Mouse (Mus musculus): ENCODE measurements at regions not wholly inside any gene's neighbourhood (a gene's known extent, or its start where the extent isn't known, plus 50 kb on each side); places are given as distances from the start of the nearest gene placed in this dataset.

DNA sequence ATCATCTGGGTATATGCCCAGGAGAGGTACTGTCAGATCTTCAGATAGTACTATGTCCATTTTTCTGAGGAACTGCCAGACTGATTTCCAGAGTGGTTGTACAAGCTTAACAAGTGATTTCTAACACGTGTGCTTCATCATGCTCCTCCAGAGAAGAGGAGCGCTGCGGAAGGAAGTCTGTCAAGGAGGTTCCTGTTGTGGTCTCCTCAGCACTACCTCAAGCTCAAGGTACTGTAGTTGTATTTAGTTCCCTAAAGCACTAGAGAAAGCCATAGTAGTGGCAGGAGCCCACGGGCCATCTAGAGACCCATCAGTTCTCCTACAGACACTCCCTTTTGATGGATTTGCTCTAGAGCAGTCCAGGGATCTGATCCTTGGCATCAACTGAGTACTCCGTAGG, 459.3 kb downstream of the Pik3r1 start:
- no peak for TF ChIP-seq CTCF (IDR thresholded peaks at IDR 0.05)
- Histone ChIP-seq H3K4me3 (ENCODE audit: low read depth, low read length) (no peak overlapping the region), H3K4me1 (ENCODE audit: insufficient read depth, low read depth, low read length) (peaks cover 7% of the 10 kb centered on the region; the same call in 1 of the 2 replicates), H3K9me3 (ENCODE audit: low read length) (no peaks in the 10 kb centered on the region), H3K36me3 (ENCODE audit: insufficient read depth, low read length) (no peaks in the 10 kb centered on the region), H3K9ac (replicated peaks; ENCODE audit: low read depth) (no peak overlapping the region), H3K27ac (ENCODE audit: low read length) (no peak overlapping the region), H3K27me3 (replicated peaks; ENCODE audit: insufficient read depth, low read length) (no peaks in the 10 kb centered on the region), H3K4me2 (replicated peaks; ENCODE audit: low read depth, low read length) (no peak overlapping the region)
- WGBS = 81% methylated on average over 5 of the region's 5 CpGs
- no peak for DNase-seq (ENCODE audit: low spot score)
- no peak for ATAC-seq

DNA sequence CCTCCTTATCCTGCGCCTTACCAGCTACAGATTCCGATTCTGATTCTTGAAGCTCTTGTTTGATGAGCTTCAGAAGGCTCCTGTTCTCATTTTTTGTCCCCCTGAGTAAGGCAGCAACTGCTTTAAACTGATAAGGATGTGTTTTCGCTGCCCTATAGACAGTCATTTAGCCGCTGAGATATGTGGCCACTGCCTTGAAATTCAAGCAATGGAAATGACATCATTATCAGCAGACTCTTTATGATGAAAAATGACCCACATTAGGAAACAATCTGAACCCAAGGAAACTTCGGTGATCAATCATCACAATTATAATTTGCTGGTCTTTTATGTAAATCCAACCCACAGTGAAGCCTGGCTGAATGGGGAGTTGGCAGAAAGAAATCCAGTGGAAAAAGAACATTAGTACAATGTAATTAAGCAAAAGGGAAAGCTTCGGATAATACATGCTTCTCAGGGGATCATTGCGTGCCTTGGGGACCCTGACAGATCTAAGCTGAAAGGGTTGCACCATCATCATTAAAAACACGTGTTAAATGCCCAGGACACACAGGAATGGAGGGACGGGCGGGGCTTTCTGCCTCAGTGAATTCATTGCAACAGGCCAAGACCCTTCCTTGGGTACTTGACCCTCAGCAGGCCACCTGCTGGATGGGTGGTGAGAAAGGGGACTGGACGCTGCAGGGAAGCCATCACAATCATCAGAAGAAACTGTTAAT, 462.2 kb downstream of the Pik3r1 start:
- no peaks in the 10 kb centered on the region for H3K9me3 ChIP-seq (ENCODE audit: low read length)
- no peak overlapping the region for H3K4me2 ChIP-seq (replicated peaks; ENCODE audit: low read depth, low read length)
- DNase-seq (ENCODE audit: low spot score) (no peak), ATAC-seq (no peak)
- no peaks in the 10 kb centered on the region for H3K4me1 ChIP-seq (ENCODE audit: insufficient read depth, low read depth, low read length)
- no peak for TF ChIP-seq EP300 (IDR thresholded peaks at IDR 0.05)
- no peak for TF ChIP-seq CTCF (IDR thresholded peaks at IDR 0.05)
- no peak overlapping the region for H3K27ac ChIP-seq (ENCODE audit: low read length)
- WGBS = 68% methylated on average over 11 of the region's 11 CpGs
- H3K27me3 ChIP-seq (replicated peaks; ENCODE audit: insufficient read depth, low read length) = no peaks in the 10 kb centered on the region
- H3K9ac ChIP-seq (replicated peaks; ENCODE audit: low read depth) = no peak overlapping the region
- no peaks in the 10 kb centered on the region for H3K36me3 ChIP-seq (ENCODE audit: insufficient read depth, low read length)
- no peak overlapping the region for H3K4me3 ChIP-seq (ENCODE audit: low read depth, low read length)

DNA sequence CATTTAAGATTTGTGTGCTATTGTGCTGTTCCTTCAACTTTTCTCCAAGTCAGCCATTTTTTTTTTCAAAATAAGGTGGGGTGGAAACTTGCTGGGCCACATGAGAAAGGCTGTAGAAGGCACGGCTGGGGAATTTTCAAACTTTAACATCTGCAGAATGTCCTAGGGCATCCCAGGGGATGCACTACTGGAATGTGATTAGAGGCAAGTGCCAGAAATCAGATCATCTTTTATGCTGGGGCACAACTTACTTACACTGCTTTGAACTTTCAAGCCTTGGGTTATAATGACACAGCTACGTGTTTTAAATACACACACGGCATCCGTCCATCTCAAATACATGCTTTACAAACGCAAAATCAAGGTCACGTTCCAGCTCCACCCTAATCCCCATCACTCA, 463.0 kb downstream of the Pik3r1 start:
- H3K4me3 ChIP-seq (ENCODE audit: low read depth, low read length) = no peak overlapping the region
- H3K27ac ChIP-seq (ENCODE audit: low read length) = no peak overlapping the region
- H3K4me1 ChIP-seq (ENCODE audit: insufficient read depth, low read depth, low read length) = no peaks in the 10 kb centered on the region
- H3K27me3 ChIP-seq (replicated peaks; ENCODE audit: insufficient read depth, low read length) = no peaks in the 10 kb centered on the region
- no peaks in the 10 kb centered on the region for H3K36me3 ChIP-seq (ENCODE audit: insufficient read depth, low read length)
- ATAC-seq (no peak), DNase-seq (ENCODE audit: low spot score) (no peak)
- H3K9ac ChIP-seq (replicated peaks; ENCODE audit: low read depth) = no peak overlapping the region
- no peaks in the 10 kb centered on the region for H3K9me3 ChIP-seq (ENCODE audit: low read length)
- WGBS = 60% methylated on average over 6 of the region's 6 CpGs
- H3K4me2 ChIP-seq (replicated peaks; ENCODE audit: low read depth, low read length) = no peak overlapping the region
- TF ChIP-seq CTCF (IDR thresholded peaks at IDR 0.05) (no peak), EP300 (IDR thresholded peaks at IDR 0.05) (no peak)

GRCm38 (mm10) chr13:101301361-101301760, 466.7 kb downstream of the Pik3r1 start:
- Histone ChIP-seq H3K4me1 (ENCODE audit: insufficient read depth, low read depth, low read length) (no peaks in the 10 kb centered on the region), H3K36me3 (ENCODE audit: insufficient read depth, low read length) (no peaks in the 10 kb centered on the region), H3K9me3 (ENCODE audit: low read length) (no peaks in the 10 kb centered on the region), H3K27ac (ENCODE audit: low read length) (no peak overlapping the region), H3K27me3 (replicated peaks; ENCODE audit: insufficient read depth, low read length) (no peaks in the 10 kb centered on the region), H3K4me3 (ENCODE audit: low read depth, low read length) (no peak overlapping the region), H3K9ac (replicated peaks; ENCODE audit: low read depth) (no peak overlapping the region), H3K4me2 (replicated peaks; ENCODE audit: low read depth, low read length) (no peak overlapping the region)
- no peak for ATAC-seq
- no peak for DNase-seq (ENCODE audit: low spot score)
- TF ChIP-seq CTCF (IDR thresholded peaks at IDR 0.05) (no peak), EP300 (IDR thresholded peaks at IDR 0.05) (no peak)
- WGBS = 74% methylated on average over 2 of the region's 2 CpGs

DNA sequence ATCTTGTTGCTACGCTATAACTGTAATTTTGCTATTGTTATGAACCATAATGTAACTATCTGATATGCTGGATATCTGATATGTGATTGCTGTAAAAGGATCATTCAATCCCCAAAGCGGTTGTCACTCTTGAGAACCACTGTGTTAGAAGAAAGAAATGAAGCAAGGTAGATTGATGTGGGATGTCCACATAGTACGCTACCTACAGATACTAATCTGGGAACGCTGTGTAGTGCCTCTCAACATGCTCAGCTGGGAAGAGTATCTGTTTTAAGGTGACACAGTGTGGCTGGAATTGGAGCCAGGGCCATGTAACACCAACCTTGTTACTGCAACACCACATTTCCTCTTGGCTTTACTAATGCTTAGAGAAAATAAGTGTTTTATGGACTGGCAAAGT, 456.2 kb upstream of the Slc30a5 start:
- no peak for DNase-seq (ENCODE audit: low spot score)
- H3K4me3 ChIP-seq (ENCODE audit: low read depth, low read length) = no peak overlapping the region
- H3K9me3 ChIP-seq (ENCODE audit: low read length) = no peaks in the 10 kb centered on the region
- TF ChIP-seq EP300 (IDR thresholded peaks at IDR 0.05) = no peak
- TF ChIP-seq CTCF (IDR thresholded peaks at IDR 0.05) = no peak
- H3K27ac ChIP-seq (ENCODE audit: low read length) = no peak overlapping the region
- H3K27me3 ChIP-seq (replicated peaks; ENCODE audit: insufficient read depth, low read length) = no peaks in the 10 kb centered on the region
- H3K4me1 ChIP-seq (ENCODE audit: insufficient read depth, low read depth, low read length) = no peaks in the 10 kb centered on the region
- no peak overlapping the region for H3K4me2 ChIP-seq (replicated peaks; ENCODE audit: low read depth, low read length)
- 83% methylated on average over 4 of the region's 4 CpGs for WGBS
- no peak overlapping the region for H3K9ac ChIP-seq (replicated peaks; ENCODE audit: low read depth)
- no peak for ATAC-seq
- no peaks in the 10 kb centered on the region for H3K36me3 ChIP-seq (ENCODE audit: insufficient read depth, low read length)

DNA sequence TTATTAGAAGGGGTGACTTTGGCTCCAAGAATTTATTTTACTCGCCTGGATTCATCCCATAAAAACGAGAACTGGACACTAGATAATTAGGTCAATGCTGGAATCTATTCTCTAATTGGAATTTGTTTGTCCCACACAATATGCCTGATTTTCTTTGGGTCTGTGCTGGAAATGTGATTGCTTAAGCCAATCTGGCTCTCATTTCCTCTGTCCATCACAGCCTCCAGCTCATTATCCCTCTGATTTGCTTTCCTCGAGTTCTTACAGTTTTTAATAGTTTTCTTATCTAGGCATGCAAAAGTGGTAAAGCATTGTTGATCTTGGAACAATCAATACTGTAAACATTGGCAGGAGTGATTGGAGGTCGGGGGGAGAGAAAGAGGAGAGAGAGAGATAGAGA, 453.9 kb upstream of the Slc30a5 start:
- Histone ChIP-seq H3K36me3 (ENCODE audit: insufficient read depth, low read length) (no peaks in the 10 kb centered on the region), H3K4me2 (replicated peaks; ENCODE audit: low read depth, low read length) (no peak overlapping the region), H3K9me3 (ENCODE audit: low read length) (no peaks in the 10 kb centered on the region), H3K4me1 (ENCODE audit: insufficient read depth, low read depth, low read length) (no peaks in the 10 kb centered on the region), H3K4me3 (ENCODE audit: low read depth, low read length) (no peak overlapping the region), H3K27ac (ENCODE audit: low read length) (no peak overlapping the region), H3K9ac (replicated peaks; ENCODE audit: low read depth) (no peak overlapping the region), H3K27me3 (replicated peaks; ENCODE audit: insufficient read depth, low read length) (no peaks in the 10 kb centered on the region)
- WGBS = 41% methylated on average over 4 of the region's 4 CpGs
- no peak for TF ChIP-seq CTCF (IDR thresholded peaks at IDR 0.05)
- no peak for TF ChIP-seq EP300 (IDR thresholded peaks at IDR 0.05)
- ATAC-seq = no peak
- no peak for DNase-seq (ENCODE audit: low spot score)
